Mouse (Mus musculus) intestine, postnatal 0 days (tissue): ENCODE results near the gene Ano4. TPM values are rescaled to one million over a fixed set of nuclear protein-coding genes. Genes with fewer than 3 reads are reported as not detected.

Experiments used
- ATAC-seq: fragments of 200-750 bp; cut with Nextera tagmentation; 2 replicates; pipeline ENCODE4 v1.8.0; 2017; ENCODE audit warnings: mild to moderate bottlenecking, moderate TSS enrichment, moderate library complexity
- H3K27ac ChIP-seq: fragments of 300-500 bp; sonication (generic); 2 replicates; pipeline ENCODE4 v1.5.1; 2014; ENCODE audit warnings: mild to moderate bottlenecking, low read depth, low read length, moderate library complexity
- H3K27me3 ChIP-seq: fragments of 300-500 bp; sonication (generic); replicated peaks from 2 replicates; pipeline ENCODE4 v1.6.1; 2014; ENCODE audit warnings: low read length, mixed read lengths; ENCODE audit not compliant: control insufficient read depth, insufficient read depth
- H3K36me3 ChIP-seq: fragments of 300-500 bp; sonication (generic); 2 replicates; pipeline ENCODE4 v1.6.1; 2014; ENCODE audit warnings: mild to moderate bottlenecking, moderate library complexity; ENCODE audit not compliant: control insufficient read depth, insufficient read depth
- H3K4me1 ChIP-seq: fragments of 300-500 bp; sonication (generic); replicated peaks from 2 replicates; pipeline ENCODE4 v1.6.1; 2014; ENCODE audit warnings: antibody characterized with exemption, low read length, mixed read lengths; ENCODE audit not compliant: control insufficient read depth, insufficient read depth
- H3K4me2 ChIP-seq: fragments of 300-500 bp; sonication (generic); replicated peaks from 2 replicates; pipeline ENCODE4 v1.6.1; 2014; ENCODE audit warnings: low read depth, mild to moderate bottlenecking, moderate library complexity
- H3K4me3 ChIP-seq: fragments of 300-500 bp; sonication (generic); 2 replicates; pipeline ENCODE4 v1.5.1; 2014; ENCODE audit warnings: low read depth, low read length
- H3K9ac ChIP-seq: fragments of 300-500 bp; sonication (generic); 2 replicates; pipeline ENCODE4 v1.6.1; 2014; ENCODE audit warnings: mild to moderate bottlenecking, low read depth, low read length
- H3K9me3 ChIP-seq: fragments of 300-500 bp; sonication (generic); 2 replicates; pipeline ENCODE4 v1.6.1; 2016; ENCODE audit warnings: mixed run types; ENCODE audit not compliant: control insufficient read depth
- CTCF ChIP-seq: sonication (generic); IDR thresholded peaks from 2 replicates; pipeline ENCODE4 v1.5.1; 2016; ENCODE audit warnings: low read depth, mild to moderate bottlenecking, control low read depth, antibody characterized with exemption, moderate library complexity
- WGBS: fragments of 180-500 bp; shearing (Covaris S2); extraction: QIAGEN DNeasy Blood & Tissue Kit; methylation state at CpG from one replicate; pipeline ENCODE4 v1.1.7; 2014; 5-methylcytosine and 5-hydroxymethylcytosine counted together
- polyA plus RNA-seq: library from polyadenylated mRNA; unstranded; fragments of >200 nt; fragmentation: Nextera tagmentation; extraction: Ambion mirVana; gene quantifications from 2 replicates; pipeline ENCODE4 v1.2.1, GENCODE M21; 2015

Gene Ano4
- polyA plus RNA-seq, 1 experiment from 2014 or later = not detected

GRCm38 (mm10) chr10:89121391-89121790, 223.2 kb downstream of the Ano4 start:
- no peaks in the 10 kb centered on the region for H3K36me3 ChIP-seq
- H3K27ac ChIP-seq = no peak overlapping the region
- no peak overlapping the region for H3K4me2 ChIP-seq
- no peak overlapping the region for H3K9ac ChIP-seq
- H3K9me3 ChIP-seq = no peaks in the 10 kb centered on the region
- H3K27me3 ChIP-seq = no peaks in the 10 kb centered on the region
- H3K4me3 ChIP-seq = no peak overlapping the region
- no peak for ATAC-seq
- no peaks in the 10 kb centered on the region for H3K4me1 ChIP-seq
- 56% methylated on average over 6 of the region's 6 CpGs for WGBS
- 0 out of 2 replicates have a peak, but pooled peaks have one; percentile 7 for TF ChIP-seq CTCF

DNA sequence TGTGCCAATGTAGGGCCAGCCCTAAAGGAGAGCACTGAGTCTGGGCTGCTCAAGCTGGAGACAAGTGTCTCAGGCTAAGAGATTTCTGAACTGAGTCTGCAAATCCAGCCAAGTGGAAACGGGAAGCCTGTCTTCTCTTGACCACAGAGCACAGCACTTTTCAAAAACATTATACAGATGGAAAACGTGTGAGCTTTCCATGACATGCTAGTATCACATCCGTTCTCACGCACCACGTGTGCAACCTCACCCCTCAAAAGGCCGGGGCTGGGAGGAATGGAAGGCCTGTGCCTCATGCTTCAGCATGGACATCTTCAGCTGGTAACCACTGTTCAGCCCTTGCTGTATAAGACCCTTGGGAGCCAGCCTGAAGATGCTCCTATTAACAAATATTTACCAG, 230.2 kb downstream of the Ano4 start:
- Histone ChIP-seq H3K4me2 (no peak overlapping the region), H3K27ac (no peak overlapping the region), H3K36me3 (no peaks in the 10 kb centered on the region), H3K9ac (no peak overlapping the region), H3K27me3 (no peaks in the 10 kb centered on the region), H3K9me3 (no peaks in the 10 kb centered on the region), H3K4me1 (no peaks in the 10 kb centered on the region), H3K4me3 (no peak overlapping the region)
- 81% methylated on average over 6 of the region's 6 CpGs for WGBS
- TF ChIP-seq CTCF = no peak
- no peak for ATAC-seq

- no peak for ATAC-seq
Observed at GRCm38 (mm10) chr10:89111466-89111865, 233.1 kb downstream of the Ano4 start.

GRCm38 (mm10) chr10:89110917-89111316, 233.6 kb downstream of the Ano4 start:
- Histone ChIP-seq H3K4me1 (no peaks in the 10 kb centered on the region), H3K4me3 (no peak overlapping the region), H3K4me2 (no peak overlapping the region), H3K27me3 (no peaks in the 10 kb centered on the region), H3K9me3 (no peaks in the 10 kb centered on the region), H3K9ac (no peak overlapping the region), H3K27ac (no peak overlapping the region), H3K36me3 (no peaks in the 10 kb centered on the region)
- 80% methylated on average over 1 of the region's 1 CpGs for WGBS
- TF ChIP-seq CTCF = no peak
- no peak for ATAC-seq

More at GRCm38 (mm10) chr10:89111466-89111865, 233.1 kb downstream of the Ano4 start:
- Histone ChIP-seq H3K27ac (no peak overlapping the region), H3K36me3 (no peaks in the 10 kb centered on the region), H3K27me3 (no peaks in the 10 kb centered on the region), H3K4me1 (no peaks in the 10 kb centered on the region), H3K4me3 (no peak overlapping the region), H3K9ac (no peak overlapping the region), H3K4me2 (no peak overlapping the region), H3K9me3 (no peaks in the 10 kb centered on the region)
- no peak for TF ChIP-seq CTCF
- WGBS = 62% methylated on average over 2 of the region's 2 CpGs

DNA sequence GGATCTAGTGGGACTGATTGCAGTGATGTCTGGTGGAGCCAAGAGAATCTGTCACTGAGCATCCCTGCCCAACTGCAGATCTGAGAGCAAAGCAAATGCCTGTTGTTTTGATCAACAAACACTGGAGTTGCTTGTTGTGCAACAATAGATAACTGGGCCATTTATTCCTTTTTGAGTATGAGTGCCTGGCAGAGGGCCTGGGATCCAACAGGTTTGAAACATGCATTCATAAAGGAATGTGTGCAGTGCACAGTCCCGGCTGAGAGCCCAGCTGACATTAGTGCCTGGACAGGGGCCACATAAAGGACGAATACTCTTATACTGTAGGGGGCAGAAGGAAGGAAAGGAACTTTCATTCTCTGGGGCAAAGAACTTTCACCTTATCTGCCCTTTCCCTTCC, 241.0 kb downstream of the Ano4 start:
- no peak for ATAC-seq
- no peaks in the 10 kb centered on the region for H3K36me3 ChIP-seq
- 69% methylated on average over 2 of the region's 2 CpGs for WGBS
- no peak overlapping the region for H3K27ac ChIP-seq
- H3K9me3 ChIP-seq = no peaks in the 10 kb centered on the region
- H3K4me2 ChIP-seq = no peak overlapping the region
- TF ChIP-seq CTCF = no peak
- no peak overlapping the region for H3K9ac ChIP-seq
- H3K27me3 ChIP-seq = no peaks in the 10 kb centered on the region
- no peak overlapping the region for H3K4me3 ChIP-seq
- H3K4me1 ChIP-seq = no peaks in the 10 kb centered on the region

- Histone ChIP-seq H3K4me2 (no peak overlapping the region), H3K9me3 (no peaks in the 10 kb centered on the region), H3K4me1 (no peaks in the 10 kb centered on the region), H3K9ac (no peak overlapping the region), H3K4me3 (no peak overlapping the region), H3K36me3 (no peaks in the 10 kb centered on the region), H3K27me3 (no peaks in the 10 kb centered on the region), H3K27ac (no peak overlapping the region)
- no peak for ATAC-seq
- no peak for TF ChIP-seq CTCF
- WGBS = 57% methylated on average over 7 of the region's 7 CpGs
Observed at GRCm38 (mm10) chr10:89102025-89102424, 242.5 kb downstream of the Ano4 start.

GRCm38 (mm10) chr10:89098183-89098582, 246.4 kb downstream of the Ano4 start:
- Histone ChIP-seq H3K9ac (no peak overlapping the region), H3K27me3 (no peaks in the 10 kb centered on the region), H3K36me3 (no peaks in the 10 kb centered on the region), H3K27ac (no peak overlapping the region), H3K4me2 (no peak overlapping the region), H3K4me3 (no peak overlapping the region), H3K4me1 (no peaks in the 10 kb centered on the region), H3K9me3 (no peaks in the 10 kb centered on the region)
- 56% methylated on average over 4 of the region's 4 CpGs for WGBS
- ATAC-seq = no peak
- no peak for TF ChIP-seq CTCF
